Mouse (Mus musculus): ENCODE measurements around the gene Yaf2. TPM values are rescaled to one million over a fixed set of nuclear protein-coding genes. Genes with fewer than 3 reads are reported as not detected.
"Not testable (repeated sequence)": the region's sequence is repeated elsewhere in the genome, so short reads cannot be mapped to it uniquely, and the experiment has no call there.

The Yaf2 gene
- polyA plus RNA-seq, 1 experiment from 2014 or later, result 39.5 TPM

GRCm38 (mm10) chr15:93253172-93253571, 83.6 kb downstream of the Yaf2 start:
- DNase-seq (ENCODE audit: low spot score), result no peak

GRCm38 (mm10) chr15:93252396-93252795, 84.3 kb downstream of the Yaf2 start:
- no peak for DNase-seq (ENCODE audit: low spot score)

GRCm38 (mm10) chr15:93251553-93252250, 85.0 kb downstream of the Yaf2 start:
- no peak for DNase-seq (ENCODE audit: low spot score)

GRCm38 (mm10) chr15:93243202-93243601, 93.5 kb downstream of the Yaf2 start:
- DNase-seq (ENCODE audit: low spot score), result no peak

- DNase-seq (ENCODE audit: low spot score), result not testable (repeated sequence)
These were observed 100.3 kb downstream of the Yaf2 start for GRCm38 (mm10) chr15:93236456-93236855.

Other genes starting within 250 kb of the Yaf2 start
- gene Gxylt1, start 61.8 kb downstream of the Yaf2 start, polyA plus RNA-seq (2015; fragmentation: Nextera tagmentation; extraction: Ambion mirVana), result 5.2 and 5.9 TPM in 2 replicates
- 125 and 132 TPM in 2 replicates for gene Zcrb1, start 61.4 kb upstream of the Yaf2 start, polyA plus RNA-seq (2015; fragmentation: Nextera tagmentation; extraction: Ambion mirVana)
- gene Pphln1, start 61.4 kb upstream of the Yaf2 start, polyA plus RNA-seq (2015; fragmentation: Nextera tagmentation; extraction: Ambion mirVana), result 43.1 and 43.5 TPM in 2 replicates